ENCODE assay signal across 9 mouse cellular contexts in genomic region chr7:100561861-100562587, GRCm38 (mm10). TPM values are rescaled to one million over a fixed set of nuclear protein-coding genes. Genes with fewer than 3 reads are reported as not detected.
DNase-seq lines count a peak whose midpoint lies in the region; ATAC-seq and TF ChIP-seq lines count a peak whose summit lies in the region.
"Had no signal": no experiment of that assay in that cellular context is flagged by ENCODE, and none has a peak within 500 bp of the region (broad histone marks: within the 10 kb centered on the region; RNA-seq: fewer than 3 reads in every experiment).

No protein-coding gene starts in this region.

- no peak overlapping the region for H3K4me3 ChIP-seq in intestine, embryonic 16.5 days (ENCODE audit: low read length)
- no peak overlapping the region for H3K4me3 ChIP-seq in intestine, embryonic 15.5 days (replicated peaks)
- H3K4me3 ChIP-seq in cortical plate, adult 2 months (ENCODE audit: insufficient read depth, low read length), result no peak overlapping the region
- no peak overlapping the region for H3K4me3 ChIP-seq in hindbrain, embryonic 11.5 days (ENCODE audit: low read depth, low read length)
- H3K4me3 ChIP-seq in midbrain, embryonic 15.5 days, result no peak overlapping the region

- no peak for TF ChIP-seq CTCF in cortical plate, adult 2 months (IDR thresholded peaks at IDR 0.05; ENCODE audit: extremely low read depth, insufficient read depth, low read length)

- no peak overlapping the region for H3K27ac ChIP-seq in intestine, embryonic 16.5 days (ENCODE audit: low read length)
- H3K27ac ChIP-seq in intestine, embryonic 15.5 days, result no peak overlapping the region
- peak overlapping the region; percentile 17 for H3K27ac ChIP-seq in cortical plate, adult 2 months (ENCODE audit: insufficient read depth, low read length)
- peak overlapping the region; percentile 60; the same call in 1 of the 2 replicates for H3K27ac ChIP-seq in hindbrain, embryonic 11.5 days (ENCODE audit: low read depth, low read length)
- peak overlapping the region; percentile 77 for H3K27ac ChIP-seq in midbrain, embryonic 15.5 days

- no peaks in the 10 kb centered on the region; the same call in 1 of the 2 replicates for H3K36me3 ChIP-seq in intestine, embryonic 16.5 days (ENCODE audit: control insufficient read depth, insufficient read depth, low read length)
- H3K36me3 ChIP-seq in intestine, embryonic 15.5 days, result peaks cover 5% of the 10 kb centered on the region; the same call in 1 of the 2 replicates
- H3K36me3 ChIP-seq in hindbrain, embryonic 11.5 days (ENCODE audit: control insufficient read depth, insufficient read depth, low read length), result no peaks in the 10 kb centered on the region
- H3K36me3 ChIP-seq in midbrain, embryonic 15.5 days (replicated peaks), result 0 out of 2 replicates have a peak, but pooled peaks cover 3% of the 10 kb centered on the region

- no peaks in the 10 kb centered on the region for H3K27me3 ChIP-seq in intestine, embryonic 16.5 days (replicated peaks; ENCODE audit: control insufficient read depth, insufficient read depth, low read length)
- no peaks in the 10 kb centered on the region for H3K27me3 ChIP-seq in intestine, embryonic 15.5 days (replicated peaks)
- H3K27me3 ChIP-seq in hindbrain, embryonic 11.5 days (ENCODE audit: control insufficient read depth, insufficient read depth, low read length), result no peaks in the 10 kb centered on the region
- H3K27me3 ChIP-seq in midbrain, embryonic 15.5 days (replicated peaks), result no peaks in the 10 kb centered on the region

- WGBS in intestine, embryonic 16.5 days, result 74% methylated on average over 11 of the region's 11 CpGs
- WGBS in intestine, embryonic 15.5 days, result 78% methylated on average over 11 of the region's 11 CpGs
- WGBS in hindbrain, embryonic 11.5 days, result 76% methylated on average over 11 of the region's 11 CpGs
- 44% methylated on average over 11 of the region's 11 CpGs for whole genome bisulfite sequencing in midbrain, embryonic 15.5 days

- TF ChIP-seq POLR2A in cortical plate, adult 2 months (IDR thresholded peaks at IDR 0.05; ENCODE audit: extremely low read depth, insufficient read depth, low read length), result no peak

- H3K9ac ChIP-seq in intestine, embryonic 16.5 days (ENCODE audit: low read depth, low read length), result no peak overlapping the region
- H3K9ac ChIP-seq in intestine, embryonic 15.5 days, result no peak overlapping the region
- H3K9ac ChIP-seq in hindbrain, embryonic 11.5 days (ENCODE audit: low read depth, low read length), result no peak overlapping the region
- no peak overlapping the region; the same call in 1 of the 2 replicates for H3K9ac ChIP-seq in midbrain, embryonic 15.5 days

- ATAC-seq in intestine, embryonic 16.5 days, result 0 out of 2 replicates have a peak, but pooled peaks have one; percentile 44
- ATAC-seq in intestine, embryonic 15.5 days, result no peak
- no peak for ATAC-seq in hindbrain, embryonic 11.5 days (ENCODE audit: low FRiP score)
- ATAC-seq in midbrain, embryonic 15.5 days (replicated peaks), result peak; percentile 39; the same call in 1 of the 2 replicates

- H3K4me1 ChIP-seq in intestine, embryonic 16.5 days (ENCODE audit: control insufficient read depth, insufficient read depth, low read length), result 0 out of 2 replicates have a peak, but pooled peaks cover 2% of the 10 kb centered on the region
- H3K4me1 ChIP-seq in intestine, embryonic 15.5 days (replicated peaks), result no peaks in the 10 kb centered on the region
- H3K4me1 ChIP-seq in cortical plate, adult 2 months (ENCODE audit: control insufficient read depth, insufficient read depth, low read length), result 0 out of 2 replicates have a peak, but pooled peaks cover 3% of the 10 kb centered on the region
- H3K4me1 ChIP-seq in hindbrain, embryonic 11.5 days (replicated peaks; ENCODE audit: control insufficient read depth, insufficient read depth, low read length), result no peaks in the 10 kb centered on the region
- peaks cover 11% of the 10 kb centered on the region for H3K4me1 ChIP-seq in midbrain, embryonic 15.5 days

- no peak for DNase-seq in hindbrain, embryonic 11.5 days (ENCODE audit: low spot score)
- no peak for DNase-seq in kidney, adult 18-20 months
- no peak for DNase-seq in kidney, adult 9 months
- DNase-seq: cerebellum, adult 9-10 months; heart, postnatal 14 days had no signal

- no peak overlapping the region for H3K4me2 ChIP-seq in intestine, embryonic 16.5 days (ENCODE audit: low read depth, low read length)
- H3K4me2 ChIP-seq in intestine, embryonic 15.5 days (replicated peaks), result no peak overlapping the region
- H3K4me2 ChIP-seq in hindbrain, embryonic 11.5 days (replicated peaks; ENCODE audit: low read depth, low read length), result no peak overlapping the region
- no peak overlapping the region for H3K4me2 ChIP-seq in midbrain, embryonic 15.5 days

- no peaks in the 10 kb centered on the region for H3K9me3 ChIP-seq in intestine, embryonic 16.5 days (ENCODE audit: control insufficient read depth, low read length)
- H3K9me3 ChIP-seq in intestine, embryonic 15.5 days, result no peaks in the 10 kb centered on the region
- H3K9me3 ChIP-seq in hindbrain, embryonic 11.5 days (ENCODE audit: control insufficient read depth, low read length), result no peaks in the 10 kb centered on the region
- no peaks in the 10 kb centered on the region for H3K9me3 ChIP-seq in midbrain, embryonic 15.5 days

RNA-seq across cellular contexts. Expression of gene Coa4, which starts 25.2 kb away (rescaled TPM):
- 59.2 and 59.3 TPM in 2 replicates for polyA plus RNA-seq in intestine, embryonic 16.5 days (2015; fragmentation: Nextera tagmentation; extraction: Ambion mirVana)
- 40.8 and 49.3 TPM in 2 replicates for polyA plus RNA-seq in intestine, embryonic 15.5 days (2015; fragmentation: Nextera tagmentation; extraction: Ambion mirVana)
- polyA plus RNA-seq in cortical plate, adult 2 months (2012; rRNA removed), result 7.3 and 8.3 TPM in 2 replicates
- 20.6 and 22.8 TPM in 2 replicates for polyA plus RNA-seq in hindbrain, embryonic 11.5 days (2014; fragmentation: Nextera tagmentation; extraction: Ambion mirVana)
- polyA plus RNA-seq in midbrain, embryonic 15.5 days (2015; fragmentation: Nextera tagmentation; extraction: Ambion mirVana), result 15.5 and 17.7 TPM in 2 replicates

RNA-seq across cellular contexts. Expression of gene Rab6a, which starts 45.2 kb away (rescaled TPM):
- 85.7 and 89.7 TPM in 2 replicates for polyA plus RNA-seq in intestine, embryonic 16.5 days (2015; fragmentation: Nextera tagmentation; extraction: Ambion mirVana)
- 105 and 116 TPM in 2 replicates for polyA plus RNA-seq in intestine, embryonic 15.5 days (2015; fragmentation: Nextera tagmentation; extraction: Ambion mirVana)
- 319 and 331 TPM in 2 replicates for polyA plus RNA-seq in cortical plate, adult 2 months (2012; rRNA removed)
- 192 and 212 TPM in 2 replicates for polyA plus RNA-seq in hindbrain, embryonic 11.5 days (2014; fragmentation: Nextera tagmentation; extraction: Ambion mirVana)
- 253 and 260 TPM in 2 replicates for polyA plus RNA-seq in midbrain, embryonic 15.5 days (2015; fragmentation: Nextera tagmentation; extraction: Ambion mirVana)

RNA-seq across cellular contexts. Expression of gene Mrpl48, which starts 46.1 kb away (rescaled TPM):
- polyA plus RNA-seq in intestine, embryonic 16.5 days (2015; fragmentation: Nextera tagmentation; extraction: Ambion mirVana), result 85.9 and 89.2 TPM in 2 replicates
- polyA plus RNA-seq in intestine, embryonic 15.5 days (2015; fragmentation: Nextera tagmentation; extraction: Ambion mirVana), result 87.7 and 87.9 TPM in 2 replicates
- 82.6 and 84.8 TPM in 2 replicates for polyA plus RNA-seq in cortical plate, adult 2 months (2012; rRNA removed)
- 62.9 and 73.1 TPM in 2 replicates for polyA plus RNA-seq in hindbrain, embryonic 11.5 days (2014; fragmentation: Nextera tagmentation; extraction: Ambion mirVana)
- polyA plus RNA-seq in midbrain, embryonic 15.5 days (2015; fragmentation: Nextera tagmentation; extraction: Ambion mirVana), result 79.0 and 80.2 TPM in 2 replicates

RNA-seq across cellular contexts. Expression of gene Dnajb13, which starts 47.3 kb away (rescaled TPM):
- polyA plus RNA-seq in intestine, embryonic 16.5 days (2015; fragmentation: Nextera tagmentation; extraction: Ambion mirVana), result 0.48 and 0.50 TPM in 2 replicates
- polyA plus RNA-seq in intestine, embryonic 15.5 days (2015; fragmentation: Nextera tagmentation; extraction: Ambion mirVana), result 0.28 and 0.41 TPM in 2 replicates
- 0.85 and 1.1 TPM in 2 replicates for polyA plus RNA-seq in cortical plate, adult 2 months (2012; rRNA removed)
- polyA plus RNA-seq in hindbrain, embryonic 11.5 days (2014; fragmentation: Nextera tagmentation; extraction: Ambion mirVana), result 7.1 and 7.8 TPM in 2 replicates
- 3.7 and 4.9 TPM in 2 replicates for polyA plus RNA-seq in midbrain, embryonic 15.5 days (2015; fragmentation: Nextera tagmentation; extraction: Ambion mirVana)

Comparison
In these comparisons a context has a peak if more than half of its experiments do, and no peak if none do; other contexts are left out.
1. ATAC-seq: peak in intestine, embryonic 16.5 days (single experiment) and midbrain, embryonic 15.5 days (single experiment); none in intestine, embryonic 15.5 days (single experiment) and hindbrain, embryonic 11.5 days (single experiment).
2. H3K27ac ChIP-seq: peak in cortical plate, adult 2 months (single experiment), hindbrain, embryonic 11.5 days (single experiment) and midbrain, embryonic 15.5 days (single experiment); none in intestine, embryonic 16.5 days (single experiment) and intestine, embryonic 15.5 days (single experiment).